Mouse (Mus musculus) testis, postnatal 10 days (tissue): ENCODE data around the gene Tuba1b.
A peak's percentile ranks its signal among the peaks of the same experiment; 100 is the strongest.
"Not testable (repeated sequence)": the region's sequence is repeated elsewhere in the genome, so short reads cannot be mapped to it uniquely, and the experiment has no call there.

Experiments
- DNase-seq: peaks from one replicate; pipeline ENCODE4 v3.0.0; 2021; ENCODE audit warnings: low spot score

The Tuba1b gene

GRCm38 (mm10) chr15:98934217-98934839 is at the start of gene Tuba1b:
Gene Tuba1b (minus strand): TSS chr15:98934565.
- peak; percentile 94 for DNase-seq

GRCm38 (mm10) chr15:98983431-98984081 is 49.2 kb upstream of the Tuba1b start:
- DNase-seq, result no peak

- no peak for DNase-seq
Observed at GRCm38 (mm10) chr15:98982100-98982499, 47.7 kb upstream of the Tuba1b start.

GRCm38 (mm10) chr15:98980012-98980614 is 45.7 kb upstream of the Tuba1b start:
- no peak for DNase-seq

GRCm38 (mm10) chr15:98978409-98979172 is 44.2 kb upstream of the Tuba1b start:
- no peak for DNase-seq

GRCm38 (mm10) chr15:98977759-98978408 is 43.5 kb upstream of the Tuba1b start:
- DNase-seq, result peak; percentile 90

GRCm38 (mm10) chr15:98976763-98977758 is 42.7 kb upstream of the Tuba1b start:
- DNase-seq, result no peak

GRCm38 (mm10) chr15:98973015-98973614 is 38.8 kb upstream of the Tuba1b start:
- DNase-seq, result no peak

GRCm38 (mm10) chr15:98971576-98972320 is 37.4 kb upstream of the Tuba1b start:
- DNase-seq, result not testable (repeated sequence)

- DNase-seq, result no peak
Observed at GRCm38 (mm10) chr15:98971111-98971510, 36.7 kb upstream of the Tuba1b start.

- DNase-seq, result no peak
Observed at GRCm38 (mm10) chr15:98969372-98970101, 35.2 kb upstream of the Tuba1b start.

- peak; percentile 81 for DNase-seq
Observed at GRCm38 (mm10) chr15:98968701-98969371, 34.5 kb upstream of the Tuba1b start.

- no peak for DNase-seq
Observed at GRCm38 (mm10) chr15:98959531-98959930, 25.2 kb upstream of the Tuba1b start.

- no peak for DNase-seq
Observed at GRCm38 (mm10) chr15:98958901-98959420, 24.6 kb upstream of the Tuba1b start.

- no peak for DNase-seq
Observed at GRCm38 (mm10) chr15:98957475-98957874, 23.1 kb upstream of the Tuba1b start.

GRCm38 (mm10) chr15:98956000-98956399 is 21.6 kb upstream of the Tuba1b start:
- DNase-seq, result no peak

GRCm38 (mm10) chr15:98955324-98955723 is 21.0 kb upstream of the Tuba1b start:
- DNase-seq, result no peak
